Mouse (Mus musculus) stomach, embryonic 16.5 days (tissue): ENCODE data around the gene Plau. TPM values are rescaled to one million over a fixed set of nuclear protein-coding genes. Genes with fewer than 3 reads are reported as not detected.

Experiments used
- ATAC-seq: fragments of 200-750 bp; cut with Nextera tagmentation; 2 replicates; pipeline ENCODE4 v1.8.0; 2017; ENCODE audit warnings: moderate number of reproducible peaks, moderate TSS enrichment; ENCODE audit not compliant: insufficient read depth, low FRiP score
- H3K27ac ChIP-seq: fragments of 300-500 bp; sonication (generic); 2 replicates; pipeline ENCODE4 v1.5.1; 2014; ENCODE audit warnings: low read length
- H3K27me3 ChIP-seq: fragments of 300-500 bp; sonication (generic); 2 replicates; pipeline ENCODE4 v1.6.1; 2014; ENCODE audit warnings: low read length, control low read depth, mixed read lengths; ENCODE audit not compliant: control insufficient read depth, insufficient read depth
- H3K36me3 ChIP-seq: fragments of 300-500 bp; sonication (generic); 2 replicates; pipeline ENCODE4 v1.6.1; 2014; ENCODE audit warnings: low read length; ENCODE audit not compliant: control insufficient read depth, insufficient read depth
- H3K4me1 ChIP-seq: fragments of 300-500 bp; sonication (generic); 2 replicates; pipeline ENCODE4 v1.6.1; 2014; ENCODE audit warnings: low read length, control low read depth, mixed read lengths; ENCODE audit not compliant: control insufficient read depth, insufficient read depth
- H3K4me2 ChIP-seq: fragments of 300-500 bp; sonication (generic); 2 replicates; pipeline ENCODE4 v1.6.1; 2014; ENCODE audit warnings: low read depth, low read length, mixed read lengths
- H3K4me3 ChIP-seq: fragments of 300-500 bp; sonication (generic); replicated peaks from 2 replicates; pipeline ENCODE4 v1.5.1; 2014; ENCODE audit warnings: mild to moderate bottlenecking, low read length
- H3K9ac ChIP-seq: fragments of 300-500 bp; sonication (generic); 2 replicates; pipeline ENCODE4 v1.6.1; 2014; ENCODE audit warnings: low read length
- H3K9me3 ChIP-seq: fragments of 300-500 bp; sonication (generic); replicated peaks from 2 replicates; pipeline ENCODE4 v1.6.1; 2016; ENCODE audit warnings: low read length, control low read depth; ENCODE audit not compliant: control insufficient read depth
- WGBS: fragments of 180-500 bp; shearing (Covaris S2); extraction: QIAGEN DNeasy Blood & Tissue Kit; methylation state at CpG from one replicate; pipeline ENCODE4 v1.1.7; 2014; 5-methylcytosine and 5-hydroxymethylcytosine counted together
- polyA plus RNA-seq: library from polyadenylated mRNA; unstranded; fragments of >200 nt; fragmentation: Nextera tagmentation; extraction: Ambion mirVana; gene quantifications from 2 replicates; pipeline ENCODE4 v1.2.1, GENCODE M21; 2015

Plau gene
- polyA plus RNA-seq, 1 experiment from 2014 or later: 1.9 TPM

DNA sequence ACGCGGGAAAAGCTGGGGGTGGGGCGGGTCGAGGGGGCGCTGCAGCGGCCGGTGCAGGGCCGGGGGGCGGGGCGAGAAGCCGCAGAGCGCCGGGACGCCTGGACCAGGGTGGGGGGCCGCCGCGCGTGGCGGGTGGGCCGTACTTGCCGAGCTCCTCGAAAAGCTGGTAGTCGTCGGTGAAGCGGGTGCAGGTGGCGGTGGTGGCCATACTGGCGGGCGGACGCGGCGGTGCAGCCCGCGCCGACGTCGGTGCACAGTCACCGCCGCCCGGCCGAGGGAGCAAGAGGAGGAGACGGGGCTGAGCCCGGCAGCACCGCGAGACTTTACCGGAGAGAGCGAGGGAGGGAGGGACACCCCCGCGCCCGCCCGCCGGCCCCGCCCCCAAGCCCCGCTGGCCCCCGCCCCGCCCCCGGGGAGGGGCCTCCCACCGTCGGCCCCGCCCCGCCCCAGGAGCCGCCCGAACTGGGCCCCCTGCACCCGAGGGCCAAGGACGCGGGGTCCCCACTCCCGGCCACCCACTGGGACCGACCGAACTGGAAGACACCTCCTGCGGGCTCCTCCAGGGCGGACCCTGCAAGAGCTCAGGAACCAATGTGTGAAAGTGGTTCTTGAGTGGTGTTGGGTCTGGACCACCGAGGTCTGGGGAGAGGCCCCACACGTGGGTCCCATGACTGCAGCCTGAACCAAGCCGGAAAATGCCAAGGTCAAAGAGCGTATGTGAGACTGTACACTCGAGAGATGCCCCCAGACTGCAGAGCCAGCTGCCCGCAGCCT lies 42.5 kb upstream of the Plau start, which contains the start of gene Camk2g:
Gene Camk2g, minus strand, starts transcription at position 331 of the 774 bp plus-strand sequence.
- peaks cover 14% of the 10 kb centered on the region for H3K4me1 ChIP-seq
- H3K4me2 ChIP-seq: peak within 1 kb of the TSS; percentile 67
- under 1% methylated on average over 59 of the region's 76 CpGs for WGBS
- no peaks in the 10 kb centered on the region; the same call in 1 of the 2 replicates for H3K36me3 ChIP-seq
- H3K9ac ChIP-seq: peak within 1 kb of the TSS; percentile 85
- no peaks in the 10 kb centered on the region for H3K27me3 ChIP-seq
- no peaks in the 10 kb centered on the region for H3K9me3 ChIP-seq
- peak within 1 kb of the TSS; percentile 67 for H3K27ac ChIP-seq
- peak within 1 kb of the TSS; percentile 74 for H3K4me3 ChIP-seq
- peak; percentile 93 for ATAC-seq

- no peak for ATAC-seq
- Histone ChIP-seq H3K4me3 (peak overlapping the region; percentile 74), H3K9ac (peak overlapping the region; percentile 72), H3K27ac (peak overlapping the region; percentile 40; the same call in 1 of the 2 replicates), H3K27me3 (no peaks in the 10 kb centered on the region), H3K4me1 (peaks cover 14% of the 10 kb centered on the region), H3K4me2 (peak overlapping the region; percentile 67), H3K36me3 (no peaks in the 10 kb centered on the region), H3K9me3 (no peaks in the 10 kb centered on the region)
- WGBS: 14% methylated on average over 9 of the region's 9 CpGs
These were observed 41.9 kb upstream of the Plau start for GRCm38 (mm10) chr14:20794589-20794988.

GRCm38 (mm10) chr14:20795423-20796152 lies 40.9 kb upstream of the Plau start:
- no peak overlapping the region for H3K27ac ChIP-seq
- no peak overlapping the region for H3K4me2 ChIP-seq
- WGBS: 55% methylated on average over 9 of the region's 9 CpGs

GRCm38 (mm10) chr14:20796170-20796569 lies 40.3 kb upstream of the Plau start:
- H3K27me3 ChIP-seq: no peaks in the 10 kb centered on the region
- 71% methylated on average over 8 of the region's 8 CpGs for WGBS
- no peak for ATAC-seq
- no peak overlapping the region for H3K9ac ChIP-seq
- no peak overlapping the region for H3K4me3 ChIP-seq
- H3K36me3 ChIP-seq: no peaks in the 10 kb centered on the region
- peaks cover 14% of the 10 kb centered on the region for H3K4me1 ChIP-seq
- H3K4me2 ChIP-seq: no peak overlapping the region
- H3K9me3 ChIP-seq: no peaks in the 10 kb centered on the region
- no peak overlapping the region for H3K27ac ChIP-seq

More at GRCm38 (mm10) chr14:20795423-20796152, 40.9 kb upstream of the Plau start:
- ATAC-seq: no peak
- no peaks in the 10 kb centered on the region for H3K9me3 ChIP-seq
- H3K27me3 ChIP-seq: no peaks in the 10 kb centered on the region
- H3K4me1 ChIP-seq: peaks cover 14% of the 10 kb centered on the region
- peak overlapping the region; percentile 8; the same call in 1 of the 2 replicates for H3K9ac ChIP-seq
- H3K36me3 ChIP-seq: no peaks in the 10 kb centered on the region
- no peak overlapping the region for H3K4me3 ChIP-seq

DNA sequence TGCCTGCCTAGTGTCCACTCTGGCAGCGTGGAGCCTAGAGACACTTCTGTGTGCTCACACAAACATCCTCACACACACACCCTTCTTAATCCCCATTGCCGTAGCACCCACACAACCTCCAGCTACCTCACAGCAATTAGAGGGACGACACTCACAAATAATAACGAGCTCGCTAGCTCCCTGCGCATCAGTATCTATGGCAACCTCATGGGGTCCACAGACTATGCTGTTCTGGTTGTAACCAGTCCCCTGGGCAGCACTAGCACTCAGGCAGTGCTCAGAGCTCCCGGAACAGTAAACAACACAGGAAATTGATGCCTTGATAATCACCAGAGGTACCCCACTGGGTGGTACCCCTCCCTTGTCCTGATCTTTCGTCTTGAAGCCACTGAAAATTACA lies 39.8 kb upstream of the Plau start:
- peaks cover 11% of the 10 kb centered on the region for H3K4me1 ChIP-seq
- ATAC-seq: no peak
- 70% methylated on average over 8 of the region's 8 CpGs for whole genome bisulfite sequencing
- H3K27me3 ChIP-seq: no peaks in the 10 kb centered on the region
- H3K27ac ChIP-seq: no peak overlapping the region
- H3K9ac ChIP-seq: no peak overlapping the region
- no peaks in the 10 kb centered on the region for H3K36me3 ChIP-seq
- H3K9me3 ChIP-seq: no peaks in the 10 kb centered on the region
- no peak overlapping the region for H3K4me3 ChIP-seq
- no peak overlapping the region for H3K4me2 ChIP-seq

GRCm38 (mm10) chr14:20798300-20798699 lies 38.2 kb upstream of the Plau start:
- no peaks in the 10 kb centered on the region for H3K36me3 ChIP-seq
- no peaks in the 10 kb centered on the region for H3K4me1 ChIP-seq
- H3K9ac ChIP-seq: no peak overlapping the region
- no peak overlapping the region for H3K4me3 ChIP-seq
- no peaks in the 10 kb centered on the region for H3K27me3 ChIP-seq
- no peak for ATAC-seq
- H3K4me2 ChIP-seq: no peak overlapping the region
- H3K27ac ChIP-seq: no peak overlapping the region
- 81% methylated on average over 6 of the region's 6 CpGs for WGBS
- H3K9me3 ChIP-seq: no peaks in the 10 kb centered on the region

GRCm38 (mm10) chr14:20798761-20799160 lies 37.7 kb upstream of the Plau start:
- Histone ChIP-seq H3K27ac (no peak overlapping the region), H3K27me3 (no peaks in the 10 kb centered on the region), H3K9me3 (no peaks in the 10 kb centered on the region), H3K36me3 (no peaks in the 10 kb centered on the region), H3K4me2 (no peak overlapping the region), H3K4me3 (no peak overlapping the region), H3K4me1 (no peaks in the 10 kb centered on the region), H3K9ac (no peak overlapping the region)
- ATAC-seq: no peak; the same call in 1 of the 2 replicates
- WGBS: 6% methylated on average over 7 of the region's 7 CpGs

DNA sequence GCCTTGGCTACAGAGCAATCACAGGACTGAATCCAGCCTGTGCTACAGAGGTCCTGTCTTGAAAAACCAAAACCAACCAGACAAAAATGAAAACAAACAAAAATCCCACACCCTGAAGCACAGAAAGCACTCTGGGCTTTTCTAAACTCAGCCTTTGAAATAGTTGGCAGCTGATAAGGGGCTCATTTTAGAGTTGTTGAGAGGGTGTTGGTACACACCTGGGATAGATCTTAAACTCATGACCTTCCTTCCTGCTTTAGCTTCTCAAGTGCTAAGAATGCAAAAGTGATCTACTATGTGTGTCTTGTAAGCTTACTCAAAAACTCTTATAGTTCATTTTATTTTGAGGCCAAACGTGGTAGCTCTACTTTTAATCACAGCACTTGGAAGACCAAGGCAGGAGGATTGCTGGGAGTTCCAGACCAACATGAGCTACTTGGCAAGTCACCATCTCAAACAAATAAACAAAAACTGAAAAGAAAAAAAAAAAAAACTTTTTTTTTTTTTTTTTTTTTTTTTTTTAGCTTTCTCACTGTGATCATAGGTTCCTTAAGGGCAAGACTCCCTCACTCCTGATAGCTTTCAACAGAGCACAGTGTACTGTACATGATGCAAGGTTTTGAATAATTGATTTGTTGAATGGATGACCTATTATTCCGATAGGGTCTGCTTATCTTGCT lies 33.4 kb upstream of the Plau start:
- Histone ChIP-seq H3K4me1 (peaks cover 21% of the 10 kb centered on the region), H3K9ac (no peak overlapping the region), H3K36me3 (no peaks in the 10 kb centered on the region), H3K4me2 (no peak overlapping the region), H3K27ac (no peak overlapping the region), H3K9me3 (no peaks in the 10 kb centered on the region), H3K4me3 (no peak overlapping the region), H3K27me3 (no peaks in the 10 kb centered on the region)
- ATAC-seq: peak; percentile 21; the same call in 1 of the 2 replicates
- 29% methylated on average over 2 of the region's 2 CpGs for WGBS
